Mouse (Mus musculus) midbrain, embryonic 13.5 days (tissue): Measurements from ENCODE around the gene Syne2. TPM values are rescaled to one million over a fixed set of nuclear protein-coding genes. Genes with fewer than 3 reads are reported as not detected.
A peak's percentile ranks its signal among the peaks of the same experiment; 100 is the strongest.

ENCODE experiments used
- ATAC-seq: fragments of 200-750 bp; cut with Nextera tagmentation; 2 replicates; pipeline ENCODE4 v1.8.0; 2017; ENCODE audit warnings: mild to moderate bottlenecking, moderate TSS enrichment, moderate library complexity
- H3K27ac ChIP-seq: fragments of 300-500 bp; sonication (generic); 2 replicates; pipeline ENCODE4 v1.5.1; 2015; ENCODE audit warnings: inconsistent platforms, mild to moderate bottlenecking, moderate library complexity
- H3K27me3 ChIP-seq: fragments of 300-500 bp; sonication (generic); 2 replicates; pipeline ENCODE4 v1.6.1; 2015; ENCODE audit warnings: mild to moderate bottlenecking, inconsistent platforms
- H3K36me3 ChIP-seq: fragments of 300-500 bp; sonication (generic); 2 replicates; pipeline ENCODE4 v1.6.1; 2015; ENCODE audit warnings: mild to moderate bottlenecking, inconsistent platforms
- H3K4me1 ChIP-seq: fragments of 300-500 bp; sonication (generic); replicated peaks from 2 replicates; pipeline ENCODE4 v1.6.1; 2015; ENCODE audit warnings: inconsistent platforms
- H3K4me2 ChIP-seq: fragments of 300-500 bp; sonication (generic); replicated peaks from 2 replicates; pipeline ENCODE4 v1.6.1; 2015; ENCODE audit warnings: moderate library complexity, mild to moderate bottlenecking, inconsistent platforms
- H3K4me3 ChIP-seq: fragments of 300-500 bp; sonication (generic); replicated peaks from 2 replicates; pipeline ENCODE4 v1.5.1; 2015; ENCODE audit warnings: mild to moderate bottlenecking, inconsistent platforms
- H3K9ac ChIP-seq: fragments of 300-500 bp; sonication (generic); replicated peaks from 2 replicates; pipeline ENCODE4 v1.6.1; 2015; ENCODE audit warnings: mild to moderate bottlenecking, inconsistent platforms
- H3K9me3 ChIP-seq: fragments of 300-500 bp; sonication (generic); 2 replicates; pipeline ENCODE4 v1.6.1; 2016; ENCODE audit warnings: mild to moderate bottlenecking, inconsistent platforms
- WGBS: fragments of 180-500 bp; shearing (Covaris S2); methylation state at CpG from one replicate; pipeline ENCODE4 v1.1.7; 2015; 5-methylcytosine and 5-hydroxymethylcytosine counted together
- polyA plus RNA-seq: library from polyadenylated mRNA; unstranded; fragments of >200 nt; fragmentation: Nextera tagmentation; extraction: Ambion mirVana; gene quantifications from 2 replicates; pipeline ENCODE4 v1.2.1, GENCODE M21; 2015

Syne2 gene
- polyA plus RNA-seq, 1 experiment from 2014 or later = 84.4 TPM

DNA sequence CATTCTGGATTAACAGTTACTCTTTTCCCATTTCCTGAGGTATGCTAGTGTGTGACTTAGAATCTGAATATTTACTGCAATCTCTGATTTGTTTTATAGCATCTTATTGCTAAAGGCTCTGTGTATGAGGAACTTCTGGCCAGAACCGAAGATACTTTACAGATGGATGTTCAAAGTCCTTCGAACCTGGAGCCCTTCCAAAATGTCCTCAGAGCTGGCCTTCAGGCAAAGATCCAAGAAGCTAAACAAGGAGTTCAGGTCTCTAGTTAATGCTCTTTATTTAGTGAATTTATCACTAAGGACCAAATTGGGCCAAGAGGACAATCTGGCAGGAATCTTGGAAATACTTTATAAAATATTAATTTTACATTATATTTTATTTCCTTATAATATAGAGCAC is 100.5 kb downstream of the Syne2 start:
- 91% methylated on average over 2 of the region's 2 CpGs for WGBS
- Histone ChIP-seq H3K27ac (no peak overlapping the region), H3K4me2 (no peak overlapping the region), H3K9me3 (no peaks in the 10 kb centered on the region), H3K4me3 (no peak overlapping the region), H3K9ac (no peak overlapping the region), H3K27me3 (no peaks in the 10 kb centered on the region), H3K4me1 (peaks cover 9% of the 10 kb centered on the region; the same call in 1 of the 2 replicates), H3K36me3 (peaks cover 36% of the 10 kb centered on the region)
- ATAC-seq = no peak

GRCm38 (mm10) chr12:75918914-75919313 is 101.0 kb downstream of the Syne2 start:
- WGBS = 67% methylated on average over 6 of the region's 6 CpGs
- H3K4me3 ChIP-seq = no peak overlapping the region
- H3K9ac ChIP-seq = no peak overlapping the region
- H3K9me3 ChIP-seq = no peaks in the 10 kb centered on the region
- H3K4me2 ChIP-seq = no peak overlapping the region
- ATAC-seq = no peak
- peaks cover 36% of the 10 kb centered on the region for H3K36me3 ChIP-seq
- H3K27ac ChIP-seq = no peak overlapping the region
- no peaks in the 10 kb centered on the region for H3K27me3 ChIP-seq
- H3K4me1 ChIP-seq = peaks cover 9% of the 10 kb centered on the region; the same call in 1 of the 2 replicates

GRCm38 (mm10) chr12:75922900-75923299 is 105.0 kb downstream of the Syne2 start:
- no peak overlapping the region for H3K9ac ChIP-seq
- H3K4me1 ChIP-seq = peaks cover 9% of the 10 kb centered on the region; the same call in 1 of the 2 replicates
- H3K9me3 ChIP-seq = no peaks in the 10 kb centered on the region
- H3K27me3 ChIP-seq = no peaks in the 10 kb centered on the region
- no peak overlapping the region for H3K4me3 ChIP-seq
- H3K27ac ChIP-seq = 0 out of 2 replicates have a peak overlapping the region, but pooled peaks have one; percentile 7
- peak; percentile 70 for ATAC-seq
- WGBS = 32% methylated on average over 11 of the region's 11 CpGs
- H3K36me3 ChIP-seq = peaks cover 61% of the 10 kb centered on the region
- H3K4me2 ChIP-seq = no peak overlapping the region

- Histone ChIP-seq H3K27me3 (no peaks in the 10 kb centered on the region), H3K4me2 (no peak overlapping the region), H3K4me3 (no peak overlapping the region), H3K9ac (no peak overlapping the region), H3K9me3 (no peaks in the 10 kb centered on the region), H3K36me3 (peaks cover 72% of the 10 kb centered on the region), H3K4me1 (peaks cover 9% of the 10 kb centered on the region; the same call in 1 of the 2 replicates), H3K27ac (no peak overlapping the region)
- WGBS = 96% methylated on average over 11 of the region's 11 CpGs
- no peak for ATAC-seq
These were observed 106.9 kb downstream of the Syne2 start for GRCm38 (mm10) chr12:75924852-75925251.

DNA sequence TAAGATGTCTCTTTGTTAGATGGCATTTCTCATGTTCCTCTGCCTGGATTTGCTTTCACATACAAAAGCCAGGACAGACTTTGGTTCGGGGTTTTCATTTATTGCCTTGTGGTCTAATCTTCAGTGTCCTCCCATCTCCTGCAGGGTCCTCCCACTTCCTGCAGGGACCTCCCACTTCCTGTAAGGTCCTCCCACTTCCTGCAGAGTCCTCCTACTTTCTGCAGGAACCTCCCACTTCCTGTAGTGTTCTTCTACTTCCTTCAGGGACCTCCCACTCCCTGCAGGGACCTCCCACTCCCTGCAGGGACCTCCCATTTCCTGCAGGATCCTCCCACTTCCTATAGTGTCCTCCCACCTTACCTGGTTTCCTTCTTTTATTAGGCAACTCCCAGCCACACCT is 109.7 kb downstream of the Syne2 start:
- no peaks in the 10 kb centered on the region for H3K9me3 ChIP-seq
- ATAC-seq = no peak
- no peak overlapping the region for H3K27ac ChIP-seq
- peaks cover 82% of the 10 kb centered on the region for H3K36me3 ChIP-seq
- H3K27me3 ChIP-seq = no peaks in the 10 kb centered on the region
- H3K4me3 ChIP-seq = no peak overlapping the region
- H3K9ac ChIP-seq = no peak overlapping the region
- H3K4me1 ChIP-seq = peaks cover 5% of the 10 kb centered on the region; the same call in 1 of the 2 replicates
- no peak overlapping the region for H3K4me2 ChIP-seq
- WGBS = 89% methylated on average over 1 of the region's 1 CpGs

GRCm38 (mm10) chr12:75933561-75933960 is 115.6 kb downstream of the Syne2 start:
- Histone ChIP-seq H3K36me3 (peaks cover 72% of the 10 kb centered on the region), H3K27ac (no peak overlapping the region), H3K9ac (no peak overlapping the region), H3K4me3 (no peak overlapping the region), H3K9me3 (no peaks in the 10 kb centered on the region), H3K4me2 (no peak overlapping the region), H3K27me3 (no peaks in the 10 kb centered on the region), H3K4me1 (no peaks in the 10 kb centered on the region)
- 81% methylated on average over 4 of the region's 4 CpGs for WGBS
- no peak for ATAC-seq

GRCm38 (mm10) chr12:75951328-75951727 is 133.4 kb downstream of the Syne2 start:
- no peak overlapping the region for H3K4me2 ChIP-seq
- H3K4me1 ChIP-seq = no peaks in the 10 kb centered on the region
- ATAC-seq = no peak
- H3K9ac ChIP-seq = no peak overlapping the region
- H3K27ac ChIP-seq = no peak overlapping the region
- WGBS = 67% methylated on average over 5 of the region's 5 CpGs
- H3K27me3 ChIP-seq = no peaks in the 10 kb centered on the region
- H3K4me3 ChIP-seq = no peak overlapping the region
- peaks cover 55% of the 10 kb centered on the region for H3K36me3 ChIP-seq
- no peaks in the 10 kb centered on the region for H3K9me3 ChIP-seq

DNA sequence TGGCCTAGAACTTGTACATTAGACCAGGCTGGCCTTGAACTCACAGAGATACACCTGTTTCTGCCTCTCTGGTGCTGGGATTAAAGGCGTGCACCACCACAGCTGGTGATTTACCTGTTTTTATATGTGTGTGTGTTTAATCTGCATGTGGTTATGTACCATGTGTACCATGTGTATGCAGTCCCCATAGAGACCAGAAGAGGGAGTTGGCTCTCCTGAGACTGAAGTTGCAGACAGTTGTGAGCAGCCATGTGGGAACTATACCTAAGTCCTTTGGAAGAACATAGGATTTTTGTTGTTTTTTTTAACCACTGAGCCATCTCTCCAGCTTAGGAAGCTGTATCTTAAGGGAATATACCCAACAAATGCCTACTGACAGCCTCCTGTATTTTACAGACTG is 134.1 kb downstream of the Syne2 start:
- H3K9ac ChIP-seq = no peak overlapping the region
- H3K4me2 ChIP-seq = no peak overlapping the region
- ATAC-seq = no peak
- H3K9me3 ChIP-seq = no peaks in the 10 kb centered on the region
- no peak overlapping the region for H3K4me3 ChIP-seq
- WGBS = 100% methylated on average over 1 of the region's 1 CpGs
- H3K36me3 ChIP-seq = peaks cover 53% of the 10 kb centered on the region
- no peaks in the 10 kb centered on the region for H3K27me3 ChIP-seq
- no peaks in the 10 kb centered on the region for H3K4me1 ChIP-seq
- H3K27ac ChIP-seq = no peak overlapping the region

- ATAC-seq = no peak
- WGBS = 95% methylated on average over 24 of the region's 24 CpGs
- Histone ChIP-seq H3K9me3 (no peaks in the 10 kb centered on the region), H3K4me1 (no peaks in the 10 kb centered on the region), H3K36me3 (peaks cover 72% of the 10 kb centered on the region), H3K9ac (no peak overlapping the region), H3K27ac (no peak overlapping the region), H3K4me3 (no peak overlapping the region), H3K4me2 (no peak overlapping the region), H3K27me3 (no peaks in the 10 kb centered on the region)
These were observed 148.7 kb downstream of the Syne2 start for GRCm38 (mm10) chr12:75966441-75967195.

DNA sequence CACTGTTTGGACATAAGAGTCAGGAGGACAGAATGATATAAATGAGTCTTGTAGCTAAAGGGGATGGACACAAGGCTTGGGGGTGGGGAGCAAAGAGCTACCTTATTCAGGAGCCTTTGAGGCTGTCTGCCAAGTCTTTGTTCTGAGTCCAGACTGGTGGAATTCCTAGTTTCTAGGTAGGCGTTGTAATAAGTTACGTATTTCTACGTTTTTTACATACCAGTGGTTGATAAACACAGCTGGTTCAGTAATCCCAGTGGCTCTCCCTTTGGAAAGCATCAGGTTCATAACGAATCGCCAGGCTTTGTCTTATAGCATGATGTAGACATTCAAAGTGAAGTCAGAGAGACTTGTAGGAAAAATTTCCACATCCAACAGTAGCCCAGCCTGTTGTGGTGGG is 161.1 kb downstream of the Syne2 start:
- WGBS = 96% methylated on average over 5 of the region's 5 CpGs
- no peak overlapping the region for H3K4me2 ChIP-seq
- no peaks in the 10 kb centered on the region for H3K4me1 ChIP-seq
- H3K9ac ChIP-seq = no peak overlapping the region
- H3K9me3 ChIP-seq = no peaks in the 10 kb centered on the region
- H3K27ac ChIP-seq = no peak overlapping the region
- no peaks in the 10 kb centered on the region for H3K27me3 ChIP-seq
- peaks cover 53% of the 10 kb centered on the region for H3K36me3 ChIP-seq
- no peak for ATAC-seq
- no peak overlapping the region for H3K4me3 ChIP-seq

DNA sequence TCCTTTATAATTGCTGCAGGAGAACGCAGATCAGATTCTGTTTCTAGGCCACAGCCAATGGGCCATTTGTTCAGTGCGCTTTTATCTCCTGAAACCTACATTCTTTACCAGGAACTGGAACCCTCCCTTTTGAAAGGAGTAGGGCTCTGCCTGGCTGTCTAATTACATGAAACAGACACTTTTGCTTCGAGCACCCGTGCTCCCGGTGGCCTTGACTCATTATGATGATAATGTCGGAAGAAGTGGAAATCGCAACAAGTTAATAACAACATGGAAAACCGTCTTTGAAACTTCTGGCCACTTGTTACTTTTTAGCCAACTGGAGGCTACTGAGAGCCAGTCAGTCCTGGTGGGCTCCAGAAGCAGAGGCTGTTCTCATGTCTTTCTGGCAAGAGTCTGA is 165.4 kb downstream of the Syne2 start:
- Histone ChIP-seq H3K27ac (no peak overlapping the region), H3K9me3 (no peaks in the 10 kb centered on the region), H3K4me1 (no peaks in the 10 kb centered on the region), H3K4me3 (no peak overlapping the region), H3K9ac (no peak overlapping the region), H3K36me3 (peaks cover 62% of the 10 kb centered on the region), H3K4me2 (no peak overlapping the region), H3K27me3 (no peaks in the 10 kb centered on the region)
- WGBS = 51% methylated on average over 8 of the region's 8 CpGs
- ATAC-seq = no peak

DNA sequence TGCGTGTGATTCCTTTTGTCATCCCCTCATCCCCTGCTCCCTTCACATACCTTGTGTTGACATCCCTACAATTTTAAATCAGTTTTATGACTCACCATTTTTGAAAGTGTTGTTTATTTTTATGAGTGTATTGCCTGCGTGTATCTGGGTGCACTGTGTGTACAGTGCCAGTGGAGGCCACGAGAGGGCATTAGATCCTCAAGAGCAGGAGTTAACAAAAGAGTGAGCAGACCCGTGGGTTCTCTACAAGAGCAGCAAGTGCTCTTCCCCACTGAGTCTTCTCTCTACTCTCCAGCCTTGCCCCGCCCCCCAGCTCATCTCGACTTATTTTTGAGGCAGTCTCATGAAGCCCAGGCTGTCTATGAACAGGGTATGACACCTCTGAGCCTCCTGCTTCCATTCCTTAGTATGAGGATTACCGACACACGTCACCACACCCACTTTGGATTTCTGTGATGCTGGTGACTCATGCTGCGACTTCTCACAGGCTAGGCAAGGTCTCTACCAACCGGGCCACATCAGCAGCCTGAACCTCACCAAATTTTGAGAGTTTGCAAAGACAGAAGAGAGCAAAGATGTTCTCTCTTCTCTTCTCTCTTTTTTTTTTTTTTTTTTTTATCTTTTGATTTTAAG is 174.4 kb downstream of the Syne2 start:
- H3K9me3 ChIP-seq = no peaks in the 10 kb centered on the region
- H3K4me3 ChIP-seq = no peak overlapping the region
- no peaks in the 10 kb centered on the region for H3K27me3 ChIP-seq
- H3K9ac ChIP-seq = no peak overlapping the region
- peaks cover 76% of the 10 kb centered on the region for H3K36me3 ChIP-seq
- no peak overlapping the region for H3K4me2 ChIP-seq
- ATAC-seq = no peak
- 85% methylated on average over 10 of the region's 10 CpGs for WGBS
- H3K27ac ChIP-seq = no peak overlapping the region
- H3K4me1 ChIP-seq = no peaks in the 10 kb centered on the region
